Comparison of ENCODE assay signal across 29 mouse cellular contexts in the genomic region with DNA sequence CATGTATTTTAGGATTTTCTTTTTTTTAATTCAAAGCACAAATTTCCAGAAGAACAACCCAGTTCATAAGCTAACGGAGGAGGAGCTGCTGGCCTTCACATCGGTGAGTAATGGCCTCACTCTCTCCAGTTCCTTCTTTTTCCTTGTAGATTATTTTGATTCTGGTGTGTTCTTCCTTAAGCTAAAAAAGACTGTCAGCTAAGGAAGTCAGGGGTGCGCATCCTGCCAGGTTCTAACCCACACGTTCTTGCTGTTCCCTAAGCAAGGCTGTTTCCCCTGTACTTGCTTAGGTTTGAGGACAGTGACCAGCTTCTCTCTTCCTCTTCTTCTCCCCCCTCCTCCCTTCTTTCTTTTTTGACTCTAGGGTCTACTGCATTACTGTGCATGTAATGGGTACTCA. TPM values are rescaled to one million over a fixed set of nuclear protein-coding genes. Genes with fewer than 3 reads are reported as not detected.
A peak's percentile ranks its signal among the peaks of the same experiment; 100 is the strongest.
DNase-seq lines count a peak whose midpoint lies in the region; ATAC-seq lines count a peak whose summit lies in the region.
"Had no signal": no experiment of that assay in that cellular context is flagged by ENCODE, and none has a peak within 500 bp of the region (broad histone marks: within the 10 kb centered on the region; RNA-seq: fewer than 3 reads in every experiment).

No protein-coding gene starts in this region.

- no peaks in the 10 kb centered on the region for H3K9me3 ChIP-seq in kidney, embryonic 14.5 days (ENCODE audit: control insufficient read depth, low read length)
- H3K9me3 ChIP-seq: embryonic facial prominence, embryonic 13.5 days; embryonic facial prominence, embryonic 15.5 days; forebrain, embryonic 10.5 days; forebrain, embryonic 12.5 days; G1E had no signal

- H3K4me3 ChIP-seq in kidney, embryonic 14.5 days (ENCODE audit: low read length) = no peak overlapping the region
- H3K4me3 ChIP-seq: embryonic facial prominence, embryonic 13.5 days; embryonic facial prominence, embryonic 15.5 days; erythroblast, embryonic 14.5 days; forebrain, embryonic 10.5 days; forebrain, embryonic 12.5 days had no signal

- H3K4me2 ChIP-seq in kidney, embryonic 14.5 days (replicated peaks; ENCODE audit: low read depth, low read length) = no peak overlapping the region
- H3K4me2 ChIP-seq: embryonic facial prominence, embryonic 13.5 days; embryonic facial prominence, embryonic 15.5 days; forebrain, embryonic 12.5 days had no signal

- peak; percentile 84 for ATAC-seq in frontal cortex, adult (ENCODE audit: low TSS enrichment)
- ATAC-seq in kidney, embryonic 14.5 days (ENCODE audit: low FRiP score, low TSS enrichment) = no peak
- ATAC-seq: activated CD4-positive, CD25-positive, alpha-beta regulatory T cell, adult 4 months; CD4-positive, CD25-positive, alpha-beta regulatory T cell, adult 4 months; forebrain, embryonic 14.5 days; forebrain, embryonic 16.5 days; Patski had no signal

- H3K27ac ChIP-seq in kidney, embryonic 14.5 days (ENCODE audit: low read depth, low read length) = no peak overlapping the region
- H3K27ac ChIP-seq: embryonic facial prominence, embryonic 13.5 days; embryonic facial prominence, embryonic 15.5 days; forebrain, embryonic 10.5 days; forebrain, embryonic 12.5 days had no signal

- H3K4me1 ChIP-seq in kidney, embryonic 14.5 days (ENCODE audit: control insufficient read depth, insufficient read depth, low read length) = no peaks in the 10 kb centered on the region
- H3K4me1 ChIP-seq: embryonic facial prominence, embryonic 13.5 days; embryonic facial prominence, embryonic 15.5 days; forebrain, embryonic 10.5 days; forebrain, embryonic 12.5 days had no signal

- H3K36me3 ChIP-seq in kidney, embryonic 14.5 days (ENCODE audit: control insufficient read depth, insufficient read depth, low read length) = peaks cover 6% of the 10 kb centered on the region; the same call in 1 of the 2 replicates
- H3K36me3 ChIP-seq: forebrain, embryonic 12.5 days had no signal

- DNase-seq in frontal cortex, postnatal 25 days (ENCODE audit: low spot score in 2 of 2) = no peak
- DNase-seq in left cerebral cortex, adult 18-20 months (ENCODE audit: low spot score in 2 of 2) = peak; percentile 16 to 40
- DNase-seq in left cerebral cortex, adult 9 months (ENCODE audit: low spot score in 2 of 2) = no peak
- peak; percentile 60 for DNase-seq in brain, adult 2 months (ENCODE audit: low read depth, low spot score)
- DNase-seq: adrenal gland, adult 8-10 months; adrenal gland, postnatal 14 days; adrenal gland, postnatal 36 days; B cell, adult 2 months; cerebellum, adult 11 months; cerebellum, adult 18-20 months; cerebellum, adult 8-10 months; cerebellum, adult 9-11 months; cerebellum, postnatal 14 days; cerebellum, postnatal 36 days; embryo, embryonic 11 days had no signal

- 90% methylated on average over 4 of the region's 4 CpGs for whole genome bisulfite sequencing in kidney, embryonic 14.5 days

- no peaks in the 10 kb centered on the region for H3K27me3 ChIP-seq in kidney, embryonic 14.5 days (ENCODE audit: control insufficient read depth, insufficient read depth, low read length)
- H3K27me3 ChIP-seq: CH12.LX; embryonic facial prominence, embryonic 13.5 days; embryonic facial prominence, embryonic 15.5 days; forebrain, embryonic 12.5 days; Patski had no signal

- H3K9ac ChIP-seq in kidney, embryonic 14.5 days (ENCODE audit: low read depth, low read length) = no peak overlapping the region
- H3K9ac ChIP-seq: embryonic facial prominence, embryonic 13.5 days; embryonic facial prominence, embryonic 15.5 days; forebrain, embryonic 12.5 days had no signal

RNA-seq across cellular contexts. Expression of a gene that starts 33.5 kb away (rescaled TPM):
- 10 to 100 TPM; 26.1 to 29.8 TPM for total RNA-seq in left cerebral cortex, adult 18-20 months (2021)
- polyA plus RNA-seq in kidney, embryonic 14.5 days (2014; fragmentation: Nextera tagmentation; extraction: Ambion mirVana) = 26.4 and 32.4 TPM in 2 replicates

Comparison
In these comparisons a context has a peak if more than half of its experiments do, and no peak if none do; other contexts are left out.
1. DNase-seq: peak in left cerebral cortex, adult 18-20 months (2 of 2) and brain, adult 2 months (single experiment); none in frontal cortex, postnatal 25 days (0 of 2) and left cerebral cortex, adult 9 months (0 of 2).